17 mouse cellular contexts compared by ENCODE assay signal in the genomic region with DNA sequence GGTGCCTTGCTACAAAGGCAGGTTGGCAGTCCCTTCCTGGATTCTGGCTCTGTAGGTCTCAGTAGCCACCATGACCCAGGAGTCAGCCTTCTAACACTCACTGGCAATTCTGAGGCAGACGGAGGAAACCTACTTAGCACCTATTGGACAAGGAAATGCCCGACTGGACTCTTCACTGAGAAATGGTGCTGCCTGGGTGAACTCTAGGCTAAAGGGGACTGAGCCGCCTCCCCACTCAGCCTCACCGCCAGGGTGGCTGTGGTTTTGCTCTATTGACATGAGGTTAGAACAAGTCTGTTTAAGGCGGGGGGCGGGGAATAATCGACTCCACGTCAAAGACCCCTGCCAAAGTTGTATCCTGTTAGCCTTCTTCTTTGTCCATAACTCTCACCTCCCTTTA.
"Had no signal": no experiment of that assay in that cellular context is flagged by ENCODE, and none has a peak within 500 bp of the region (broad histone marks: within the 10 kb centered on the region; RNA-seq: fewer than 3 reads in every experiment).

No protein-coding gene starts in this region.

- H3K27ac ChIP-seq: kidney, embryonic 15.5 days; limb, embryonic 15.5 days; liver, embryonic 15.5 days; midbrain, embryonic 10.5 days; midbrain, embryonic 15.5 days; neural tube, embryonic 12.5 days had no signal

- H3K4me2 ChIP-seq: kidney, embryonic 15.5 days; limb, embryonic 15.5 days; liver, embryonic 15.5 days; lung, embryonic 14.5 days; midbrain, embryonic 15.5 days; neural tube, embryonic 12.5 days had no signal

- ATAC-seq: hindbrain, embryonic 16.5 days; inflammation-experienced regulatory T-cells, adult 6 months; midbrain, embryonic 15.5 days had no signal

- DNase-seq: kidney, adult 2 months; kidney, postnatal 14 days; layer of hippocampus, adult 9-11 months; layer of hippocampus, postnatal 36 days; lung, embryonic 14.5 days; lung, postnatal 10 days; lung, postnatal 4 days; retina, postnatal 1 day; right cerebral cortex, postnatal 4 days had no signal

- H3K9ac ChIP-seq: kidney, embryonic 15.5 days; limb, embryonic 15.5 days; liver, embryonic 15.5 days; lung, embryonic 14.5 days; midbrain, embryonic 15.5 days; neural tube, embryonic 12.5 days had no signal

- H3K9me3 ChIP-seq: kidney, embryonic 15.5 days; limb, embryonic 15.5 days; liver, embryonic 15.5 days; midbrain, embryonic 10.5 days; midbrain, embryonic 15.5 days; neural tube, embryonic 12.5 days had no signal

- H3K36me3 ChIP-seq: midbrain, embryonic 15.5 days had no signal

- H3K27me3 ChIP-seq: kidney, embryonic 15.5 days; limb, embryonic 15.5 days; liver, embryonic 15.5 days; midbrain, embryonic 15.5 days; neural tube, embryonic 12.5 days had no signal

- H3K4me3 ChIP-seq: kidney, embryonic 15.5 days; limb, embryonic 15.5 days; liver, embryonic 15.5 days; midbrain, embryonic 10.5 days; midbrain, embryonic 15.5 days; neural tube, embryonic 12.5 days had no signal
